Mouse (Mus musculus) fat pad, adult 2 months (tissue): ENCODE data around the gene Ifna16.

Source experiments
- DNase-seq: peaks from one replicate; pipeline ENCODE4 v3.0.0-alpha.2; 2011; ENCODE audit warnings: low read depth, low spot score; ENCODE audit errors: extremely low read depth

Ifna16 gene

DNA sequence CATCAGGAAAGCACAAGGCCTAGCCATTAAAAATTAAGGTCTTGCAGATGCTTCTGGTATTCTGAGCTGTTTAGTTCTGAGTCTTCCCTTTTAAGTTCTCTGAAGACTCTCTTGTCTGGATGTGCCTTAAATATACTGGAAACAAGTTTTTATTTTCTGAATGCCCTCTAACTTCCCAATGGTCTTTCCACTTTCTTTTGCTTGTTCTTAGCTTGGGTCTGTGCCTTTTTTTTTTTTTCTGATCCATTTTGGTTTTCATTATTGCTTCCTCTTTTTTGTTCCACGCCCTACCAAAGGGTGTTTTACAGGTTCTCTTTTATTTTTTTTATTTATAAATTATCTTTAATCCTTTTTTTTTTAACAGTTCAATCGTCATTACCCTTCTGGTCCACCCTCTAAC, 32.4 kb downstream of the Ifna16 start, which contains the start of gene Ifna13:
Gene Ifna13, minus strand, starts transcription at position 101 of the 400 bp plus-strand sequence.
- no peak for DNase-seq

DNA sequence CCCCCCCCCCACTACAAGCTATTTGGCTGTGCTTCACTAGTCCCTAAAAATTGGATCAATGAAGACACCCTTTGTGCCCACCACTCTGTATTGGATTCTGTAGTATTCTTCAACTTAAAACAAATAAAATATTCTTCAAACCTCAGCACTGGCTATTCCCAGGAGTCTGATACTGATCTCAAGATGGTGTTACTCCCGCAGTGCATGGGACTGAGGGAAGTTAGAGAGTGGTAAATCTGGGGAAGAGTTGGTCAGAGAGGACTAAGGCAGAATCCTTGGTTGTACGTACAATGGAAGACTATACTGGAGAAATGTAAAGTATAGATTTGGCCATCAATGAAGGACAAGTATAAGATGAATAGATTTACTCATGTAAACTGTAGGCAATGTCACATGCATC, 34.2 kb downstream of the Ifna16 start:
- no peak for DNase-seq

DNA sequence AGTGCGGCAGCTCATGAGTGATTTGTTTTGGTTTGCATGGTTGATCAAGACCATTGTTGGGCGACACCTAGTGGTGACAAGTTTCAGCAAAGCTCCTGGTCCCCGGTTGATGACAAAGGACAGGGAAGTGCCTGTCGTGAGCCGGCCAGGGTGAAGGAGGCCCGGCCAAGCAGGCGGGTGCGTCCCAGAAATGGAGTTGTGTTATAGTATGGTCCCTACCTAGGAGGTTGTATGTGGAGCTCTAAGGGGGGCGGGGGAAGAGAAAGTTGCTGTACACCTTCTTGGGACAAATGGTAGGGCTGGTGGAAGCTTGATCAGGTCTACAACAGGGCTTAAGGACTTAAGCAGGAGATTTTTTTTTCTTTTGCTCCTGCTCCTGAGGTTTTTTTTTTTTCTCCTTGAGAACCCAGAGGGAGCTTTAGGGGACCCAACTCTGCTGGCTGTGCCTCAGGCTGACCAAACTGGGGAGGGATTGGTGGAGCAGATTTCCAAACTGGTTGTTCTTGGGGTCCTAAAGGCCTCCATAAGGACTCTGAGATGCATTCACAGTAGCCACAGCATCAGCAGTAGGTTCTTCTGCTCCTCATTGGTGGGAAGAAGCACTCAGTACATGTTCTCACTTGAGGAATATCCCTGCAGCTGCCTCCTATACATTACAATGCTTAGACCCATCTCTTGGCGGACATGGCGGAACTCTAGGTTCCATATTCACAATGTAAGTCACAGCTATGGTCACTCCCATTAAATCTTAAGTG, 35.5 kb downstream of the Ifna16 start:
- peak; percentile 58 for DNase-seq

DNA sequence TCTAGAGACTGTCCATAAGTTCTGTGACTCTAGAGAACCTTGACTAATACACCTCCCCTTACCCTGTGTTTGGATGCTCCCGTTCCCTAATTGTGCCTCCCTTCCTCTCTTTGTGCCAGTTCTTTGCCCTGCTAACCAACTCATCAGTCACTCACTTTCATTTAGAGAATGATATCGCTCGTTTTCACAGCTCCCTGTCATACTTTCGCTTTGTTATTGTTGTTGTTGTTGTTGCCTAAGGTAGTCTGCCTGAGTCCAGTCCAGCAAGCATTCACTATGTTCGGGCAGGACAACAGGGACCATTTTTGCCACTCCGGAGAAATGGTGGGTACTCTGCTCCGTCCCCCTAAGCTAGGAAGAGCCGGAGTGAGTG, 36.0 kb downstream of the Ifna16 start:
- DNase-seq = no peak

DNA sequence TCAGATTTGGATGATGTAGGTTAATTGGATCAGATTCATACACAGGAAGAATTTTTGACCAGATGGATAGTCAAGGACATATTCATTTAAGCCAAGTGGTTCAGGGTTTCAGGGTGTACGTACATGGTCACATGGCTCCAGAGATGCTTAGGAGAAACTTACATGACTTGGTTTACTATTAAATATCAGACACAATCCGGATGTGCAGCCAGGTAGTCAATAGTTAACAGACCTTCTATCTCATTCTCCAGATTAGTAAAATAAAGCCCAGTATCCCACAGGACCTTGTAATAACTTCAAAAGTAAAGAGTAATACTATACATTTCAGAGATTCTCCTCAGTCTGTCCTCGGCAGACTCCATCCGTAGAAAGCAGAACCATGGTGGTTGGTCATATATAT, 42.4 kb downstream of the Ifna16 start, which contains the start of gene C87499:
Gene C87499, minus strand, starts transcription at position 101 of the 400 bp plus-strand sequence.
- no peak for DNase-seq
